Mouse (Mus musculus) G1E (cell line): ENCODE measurements around the gene P3h1.

Experiments used
- CTCF ChIP-seq: IDR thresholded peaks from 2 replicates; pipeline ENCODE4 v1.5.1; 2012; ENCODE audit warnings: low read depth, low read length, inconsistent platforms, mixed read lengths
- GATA1 ChIP-seq: IDR thresholded peaks from 2 replicates; pipeline ENCODE4 v1.6.1; 2012; ENCODE audit warnings: borderline replicate concordance, low read length, inconsistent platforms, mixed read lengths
- GATA2 ChIP-seq: IDR thresholded peaks from 2 replicates; pipeline ENCODE4 v1.6.1; 2012; ENCODE audit warnings: low read depth, low read length, inconsistent platforms, borderline replicate concordance
- POLR2AphosphoS5 ChIP-seq: IDR thresholded peaks from 2 replicates; pipeline ENCODE4 v1.6.1; 2012; ENCODE audit warnings: low read depth, low read length, inconsistent platforms; ENCODE audit not compliant: insufficient replicate concordance
- TAL1 ChIP-seq: conservative IDR thresholded peaks from 2 replicates; pipeline ENCODE4 v1.6.1; 2012; ENCODE audit warnings: low read depth, low read length, inconsistent platforms, mixed read lengths

DNA sequence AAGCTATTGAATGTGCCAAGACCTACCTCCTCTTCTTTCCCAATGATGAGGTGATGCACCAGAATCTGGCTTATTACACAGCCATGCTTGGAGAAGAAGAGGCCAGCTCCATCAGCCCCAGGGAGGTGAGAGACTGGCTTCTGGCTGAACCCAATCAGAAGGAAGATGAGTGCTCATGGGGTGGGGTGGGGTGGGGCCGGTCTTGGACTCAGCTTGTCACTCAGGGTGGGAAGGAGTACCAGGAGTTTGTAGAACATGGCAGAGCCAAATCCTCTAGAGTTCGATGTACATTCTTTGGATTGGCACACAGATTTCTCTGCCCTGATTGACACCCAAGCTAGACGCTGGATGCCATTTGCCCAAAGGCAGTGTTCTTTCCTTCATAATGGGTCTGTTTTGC lies 5.9 kb downstream of the P3h1 start:
- no peak for TF ChIP-seq CTCF
- no peak for TF ChIP-seq POLR2AphosphoS5
- TF ChIP-seq GATA1, result no peak
- no peak for TF ChIP-seq GATA2
- no peak for TF ChIP-seq TAL1
